Mouse (Mus musculus) fat pad, adult 2 months (tissue): ENCODE results near the gene Negr1.
"Not testable (repeated sequence)": the region's sequence is repeated elsewhere in the genome, so short reads cannot be mapped to it uniquely, and the experiment has no call there.

ENCODE experiments used
- DNase-seq: peaks from one replicate; pipeline ENCODE4 v3.0.0-alpha.2; 2011; ENCODE audit warnings: low read depth, low spot score; ENCODE audit errors: extremely low read depth

Negr1 gene

GRCm38 (mm10) chr3:156987113-156987512, 425.5 kb downstream of the Negr1 start:
- no peak for DNase-seq

- no peak for DNase-seq
Observed at GRCm38 (mm10) chr3:156992171-156992570, 430.6 kb downstream of the Negr1 start.

GRCm38 (mm10) chr3:156992811-156993210, 431.2 kb downstream of the Negr1 start:
- no peak for DNase-seq

GRCm38 (mm10) chr3:156999177-156999808, 437.7 kb downstream of the Negr1 start:
- peak; percentile 68 for DNase-seq

- no peak for DNase-seq
Observed at GRCm38 (mm10) chr3:157021632-157022031, 460.0 kb downstream of the Negr1 start.

- no peak for DNase-seq
Observed at GRCm38 (mm10) chr3:157024580-157024979, 463.0 kb downstream of the Negr1 start.

- DNase-seq = no peak
Observed at GRCm38 (mm10) chr3:157031513-157032142, 470.0 kb downstream of the Negr1 start.

GRCm38 (mm10) chr3:157036016-157036415, 474.4 kb downstream of the Negr1 start:
- no peak for DNase-seq

- no peak for DNase-seq
Observed at GRCm38 (mm10) chr3:157036568-157036967, 475.0 kb downstream of the Negr1 start.

GRCm38 (mm10) chr3:157040619-157041018, 479.0 kb downstream of the Negr1 start:
- no peak for DNase-seq

- DNase-seq = no peak
Observed at GRCm38 (mm10) chr3:157044565-157044964, 483.0 kb downstream of the Negr1 start.

- DNase-seq = not testable (repeated sequence)
Observed at GRCm38 (mm10) chr3:157064438-157064837, 502.8 kb downstream of the Negr1 start.

GRCm38 (mm10) chr3:157066331-157066730, 504.7 kb downstream of the Negr1 start:
- DNase-seq = no peak

- no peak for DNase-seq
Observed at GRCm38 (mm10) chr3:157079250-157079965, 517.8 kb downstream of the Negr1 start.

- DNase-seq = no peak
Observed at GRCm38 (mm10) chr3:157079966-157080306, 518.3 kb downstream of the Negr1 start.

- DNase-seq = no peak
Observed at GRCm38 (mm10) chr3:157080585-157080984, 519.0 kb downstream of the Negr1 start.

GRCm38 (mm10) chr3:157082808-157083784, 521.5 kb downstream of the Negr1 start:
- no peak for DNase-seq

- no peak for DNase-seq
Observed at GRCm38 (mm10) chr3:157085180-157085579, 523.6 kb downstream of the Negr1 start.

GRCm38 (mm10) chr3:157090051-157090450, 528.5 kb downstream of the Negr1 start:
- no peak for DNase-seq

- no peak for DNase-seq
Observed at GRCm38 (mm10) chr3:157096284-157096683, 534.7 kb downstream of the Negr1 start.

- no peak for DNase-seq
Observed at GRCm38 (mm10) chr3:157097514-157097913, 535.9 kb downstream of the Negr1 start.
